Mouse (Mus musculus) cerebellum, adult 2 months (tissue): Measurements from ENCODE around the gene Ctr9. TPM values are rescaled to one million over a fixed set of nuclear protein-coding genes. Genes with fewer than 3 reads are reported as not detected.

Experiments used
- DNase-seq, 2 experiments: peaks; one replicate each; pipeline ENCODE4 v3.0.0; 2021
- H3K27ac ChIP-seq: fragments of 200-500 bp; 2 replicates; pipeline ENCODE4 v1.5.1; 2012; ENCODE audit warnings: low read length, control low read depth, inconsistent platforms; ENCODE audit not compliant: insufficient read depth
- H3K27me3 ChIP-seq: fragments of 200-500 bp; 2 replicates; pipeline ENCODE4 v1.6.1; 2012; ENCODE audit warnings: inconsistent platforms, mild to moderate bottlenecking, low read length, moderate library complexity; ENCODE audit not compliant: control insufficient read depth, insufficient read depth
- H3K4me1 ChIP-seq: fragments of 200-500 bp; 2 replicates; pipeline ENCODE4 v1.6.1; 2011; ENCODE audit warnings: low read length; ENCODE audit not compliant: control insufficient read depth, insufficient read depth
- H3K4me3 ChIP-seq: fragments of 200-500 bp; replicated peaks from 2 replicates; pipeline ENCODE3; 2011; ENCODE audit warnings: mild to moderate bottlenecking, low read depth, low read length, control low read depth; ENCODE audit not compliant: insufficient read depth
- CTCF ChIP-seq: fragments of 200-500 bp; IDR thresholded peaks from 2 replicates; pipeline ENCODE4 v1.5.1; 2011; ENCODE audit warnings: low read depth, mild to moderate bottlenecking, control low read depth, low read length, moderate library complexity, borderline replicate concordance; ENCODE audit not compliant: insufficient read depth
- POLR2A ChIP-seq: fragments of 200-500 bp; IDR thresholded peaks from 2 replicates; pipeline ENCODE4 v1.6.1; 2011; ENCODE audit warnings: low read length, control low read depth, borderline replicate concordance; ENCODE audit not compliant: insufficient read depth
- WGBS: fragments of 180-500 bp; shearing (Covaris S2); methylation state at CpG from one replicate; pipeline ENCODE4 v1.1.7; 2018; 5-methylcytosine and 5-hydroxymethylcytosine counted together
- polyA plus RNA-seq: library from polyadenylated mRNA; depleted of rRNA; stranded (reverse); fragments of >200 nt; gene quantifications from 2 replicates; pipeline ENCODE4 v1.2.3, GENCODE M21; 2012

Ctr9 gene
- polyA plus RNA-seq, 1 experiment = 33.9 TPM

- WGBS = 94% methylated on average over 4 of the region's 4 CpGs
- Histone ChIP-seq H3K27me3 (no peaks in the 10 kb centered on the region), H3K4me1 (no peaks in the 10 kb centered on the region; the same call in 1 of the 2 replicates), H3K27ac (no peak overlapping the region), H3K4me3 (no peak overlapping the region)
- TF ChIP-seq POLR2A (no peak), CTCF (no peak)
- DNase-seq = no peak
These were observed 49.5 kb downstream of the Ctr9 start for GRCm38 (mm10) chr7:111078271-111078670.

- no peak overlapping the region for H3K4me3 ChIP-seq
- 78% methylated on average over 8 of the region's 8 CpGs for WGBS
These were observed 51.3 kb downstream of the Ctr9 start for GRCm38 (mm10) chr7:111080026-111080425.

GRCm38 (mm10) chr7:111080876-111081275 lies 52.1 kb downstream of the Ctr9 start:
- no peaks in the 10 kb centered on the region; the same call in 1 of the 2 replicates for H3K4me1 ChIP-seq
- no peak for DNase-seq
- TF ChIP-seq POLR2A = no peak
- TF ChIP-seq CTCF = no peak
- H3K27ac ChIP-seq = no peak overlapping the region
- 82% methylated on average over 3 of the region's 3 CpGs for WGBS
- H3K4me3 ChIP-seq = no peak overlapping the region
- H3K27me3 ChIP-seq = no peaks in the 10 kb centered on the region

More at GRCm38 (mm10) chr7:111080026-111080425, 51.3 kb downstream of the Ctr9 start:
- Histone ChIP-seq H3K27me3 (no peaks in the 10 kb centered on the region), H3K4me1 (no peaks in the 10 kb centered on the region; the same call in 1 of the 2 replicates), H3K27ac (no peak overlapping the region)
- no peak for DNase-seq
- TF ChIP-seq CTCF = no peak
- no peak for TF ChIP-seq POLR2A

GRCm38 (mm10) chr7:111082043-111082821 lies 53.5 kb downstream of the Ctr9 start:
- H3K27me3 ChIP-seq = no peaks in the 10 kb centered on the region
- DNase-seq = peak; percentile 85 to 91
- H3K27ac ChIP-seq = peak overlapping the region; percentile 96
- WGBS = under 1% methylated on average over 82 of the region's 83 CpGs
- TF ChIP-seq POLR2A (no peak), CTCF (no peak)
- H3K4me3 ChIP-seq = peak overlapping the region; percentile 86
- no peaks in the 10 kb centered on the region; the same call in 1 of the 2 replicates for H3K4me1 ChIP-seq

- TF ChIP-seq POLR2A = peak; percentile 92
- no peak for TF ChIP-seq CTCF
- Histone ChIP-seq H3K4me1 (no peaks in the 10 kb centered on the region; the same call in 1 of the 2 replicates), H3K4me3 (peak within 1 kb of the TSS; percentile 86), H3K27me3 (no peaks in the 10 kb centered on the region), H3K27ac (peak within 1 kb of the TSS; percentile 96)
- WGBS = under 1% methylated on average over 70 of the region's 70 CpGs
- DNase-seq = peak; percentile 99
These were observed 54.3 kb downstream of the Ctr9 start, which contains the start of gene Eif4g2 for GRCm38 (mm10) chr7:111082822-111083732. Gene Eif4g2, minus strand, starts transcription at chr7:111083030.

- Histone ChIP-seq H3K4me1 (no peaks in the 10 kb centered on the region; the same call in 1 of the 2 replicates), H3K27ac (peak overlapping the region; percentile 93; the same call in 1 of the 2 replicates), H3K27me3 (no peaks in the 10 kb centered on the region), H3K4me3 (peak overlapping the region; percentile 82)
- WGBS = 11% methylated on average over 4 of the region's 4 CpGs
- TF ChIP-seq POLR2A = no peak
- no peak for TF ChIP-seq CTCF
- no peak for DNase-seq
These were observed 55.0 kb downstream of the Ctr9 start for GRCm38 (mm10) chr7:111083733-111084120.

- 30% methylated on average over 2 of the region's 2 CpGs for WGBS
- no peak for TF ChIP-seq POLR2A
- no peak for TF ChIP-seq CTCF
These were observed 55.7 kb downstream of the Ctr9 start for GRCm38 (mm10) chr7:111084443-111084842.

GRCm38 (mm10) chr7:111085153-111085552 lies 56.4 kb downstream of the Ctr9 start:
- no peak for TF ChIP-seq CTCF
- no peak for TF ChIP-seq POLR2A
- Histone ChIP-seq H3K27me3 (no peaks in the 10 kb centered on the region), H3K4me1 (no peaks in the 10 kb centered on the region), H3K27ac (no peak overlapping the region), H3K4me3 (no peak overlapping the region)
- DNase-seq = no peak

More at GRCm38 (mm10) chr7:111084443-111084842, 55.7 kb downstream of the Ctr9 start:
- H3K4me3 ChIP-seq = no peak overlapping the region
- H3K27ac ChIP-seq = no peak overlapping the region
- DNase-seq = no peak
- H3K4me1 ChIP-seq = no peaks in the 10 kb centered on the region
- H3K27me3 ChIP-seq = no peaks in the 10 kb centered on the region
